18 mouse cellular contexts compared by ENCODE assay signal in the genomic region with DNA sequence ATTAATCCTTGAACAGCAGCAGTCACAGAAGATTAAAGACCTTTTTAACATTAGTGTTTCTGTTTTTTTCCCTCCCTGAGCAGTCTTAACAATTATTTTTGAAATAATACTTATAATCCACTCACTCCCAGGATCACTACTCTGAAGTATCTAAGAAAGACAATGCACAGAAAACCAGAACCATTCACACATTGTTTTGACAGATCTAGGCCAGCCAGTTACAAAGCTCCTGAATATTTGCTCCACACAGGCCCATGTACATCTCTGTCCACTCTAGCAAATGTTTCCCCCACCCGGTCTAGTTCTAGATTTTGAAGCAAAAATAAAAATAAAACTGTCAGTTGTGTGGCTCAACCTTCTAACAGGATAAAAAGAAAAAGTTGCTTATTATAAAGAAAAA.
"Had no signal": no experiment of that assay in that cellular context is flagged by ENCODE, and none has a peak within 500 bp of the region (broad histone marks: within the 10 kb centered on the region; RNA-seq: fewer than 3 reads in every experiment).

No protein-coding gene starts in this region.

- DNase-seq: lung, adult 18-20 months; lung, embryonic 14.5 days; lung, postnatal 10 days; lung, postnatal 4 days; midbrain, embryonic 14.5 days; right cerebral cortex, adult 18-20 months; right cerebral cortex, postnatal 25 days; right cerebral cortex, postnatal 4 days; spleen, adult 18-20 months; thymus, adult 18-20 months; thymus, postnatal 14 days; thymus, postnatal 36 days had no signal

- H3K27me3 ChIP-seq: midbrain, embryonic 12.5 days; neural tube, embryonic 13.5 days; neural tube, embryonic 15.5 days had no signal

- H3K36me3 ChIP-seq: midbrain, embryonic 10.5 days; midbrain, embryonic 12.5 days; neural tube, embryonic 15.5 days had no signal

- ATAC-seq: midbrain, embryonic 16.5 days had no signal

- H3K4me3 ChIP-seq: midbrain, embryonic 10.5 days; midbrain, embryonic 12.5 days; myocyte; neural tube, embryonic 13.5 days; neural tube, embryonic 15.5 days had no signal

- H3K4me2 ChIP-seq: lung, embryonic 14.5 days; midbrain, embryonic 12.5 days; neural tube, embryonic 13.5 days; neural tube, embryonic 15.5 days had no signal

- H3K9me3 ChIP-seq: midbrain, embryonic 10.5 days; midbrain, embryonic 12.5 days; neural tube, embryonic 13.5 days; neural tube, embryonic 15.5 days had no signal

- H3K4me1 ChIP-seq: neural tube, embryonic 15.5 days had no signal

- H3K9ac ChIP-seq: lung, embryonic 14.5 days; midbrain, embryonic 12.5 days; neural tube, embryonic 13.5 days; neural tube, embryonic 15.5 days had no signal

- H3K27ac ChIP-seq: midbrain, embryonic 10.5 days; midbrain, embryonic 12.5 days; neural tube, embryonic 13.5 days; neural tube, embryonic 15.5 days had no signal
